Mouse (Mus musculus) liver, embryonic 13.5 days (tissue): ENCODE data around the gene Dennd4a. TPM values are rescaled to one million over a fixed set of nuclear protein-coding genes. Genes with fewer than 3 reads are reported as not detected.

ENCODE experiments used
- ATAC-seq: fragments of 200-750 bp; cut with Nextera tagmentation; 2 replicates; pipeline ENCODE4 v1.8.0; 2017; ENCODE audit warnings: low read depth, mild to moderate bottlenecking, moderate number of reproducible peaks, moderate library complexity
- DNase-seq: peaks from one replicate; pipeline ENCODE4 v3.0.0; 2022
- H3K27ac ChIP-seq: fragments of 300-500 bp; sonication (generic); 2 replicates; pipeline ENCODE4 v1.5.1; 2015; ENCODE audit warnings: moderate library complexity, mild to moderate bottlenecking, inconsistent platforms
- H3K27me3 ChIP-seq: fragments of 300-500 bp; sonication (generic); 2 replicates; pipeline ENCODE4 v1.6.1; 2015; ENCODE audit warnings: mild to moderate bottlenecking, inconsistent platforms
- H3K36me3 ChIP-seq: fragments of 300-500 bp; sonication (generic); 2 replicates; pipeline ENCODE4 v1.6.1; 2015; ENCODE audit warnings: mild to moderate bottlenecking, inconsistent platforms
- H3K4me1 ChIP-seq: fragments of 300-500 bp; sonication (generic); replicated peaks from 2 replicates; pipeline ENCODE4 v1.6.1; 2015; ENCODE audit warnings: inconsistent platforms
- H3K4me2 ChIP-seq: fragments of 300-500 bp; sonication (generic); 2 replicates; pipeline ENCODE4 v1.6.1; 2015; ENCODE audit warnings: inconsistent platforms, mild to moderate bottlenecking, moderate library complexity
- H3K4me3 ChIP-seq: fragments of 300-500 bp; sonication (generic); replicated peaks from 2 replicates; pipeline ENCODE4 v1.5.1; 2015; ENCODE audit warnings: mild to moderate bottlenecking, inconsistent platforms
- H3K9ac ChIP-seq: fragments of 300-500 bp; sonication (generic); 2 replicates; pipeline ENCODE4 v1.6.1; 2015; ENCODE audit warnings: mild to moderate bottlenecking, inconsistent platforms
- H3K9me3 ChIP-seq: fragments of 300-500 bp; sonication (generic); replicated peaks from 2 replicates; pipeline ENCODE4 v1.6.1; 2016; ENCODE audit warnings: inconsistent platforms
- WGBS: fragments of 180-500 bp; shearing (Covaris S2); methylation state at CpG from one replicate; pipeline ENCODE4 v1.1.7; 2015; ENCODE audit not compliant: insufficient replicate concordance; 5-methylcytosine and 5-hydroxymethylcytosine counted together
- polyA plus RNA-seq: library from polyadenylated mRNA; unstranded; fragments of >200 nt; fragmentation: Nextera tagmentation; extraction: Ambion mirVana; gene quantifications from 2 replicates; pipeline ENCODE4 v1.2.1, GENCODE M21; 2015

Dennd4a gene
- polyA plus RNA-seq, 1 experiment from 2014 or later: 24.1 TPM

DNA sequence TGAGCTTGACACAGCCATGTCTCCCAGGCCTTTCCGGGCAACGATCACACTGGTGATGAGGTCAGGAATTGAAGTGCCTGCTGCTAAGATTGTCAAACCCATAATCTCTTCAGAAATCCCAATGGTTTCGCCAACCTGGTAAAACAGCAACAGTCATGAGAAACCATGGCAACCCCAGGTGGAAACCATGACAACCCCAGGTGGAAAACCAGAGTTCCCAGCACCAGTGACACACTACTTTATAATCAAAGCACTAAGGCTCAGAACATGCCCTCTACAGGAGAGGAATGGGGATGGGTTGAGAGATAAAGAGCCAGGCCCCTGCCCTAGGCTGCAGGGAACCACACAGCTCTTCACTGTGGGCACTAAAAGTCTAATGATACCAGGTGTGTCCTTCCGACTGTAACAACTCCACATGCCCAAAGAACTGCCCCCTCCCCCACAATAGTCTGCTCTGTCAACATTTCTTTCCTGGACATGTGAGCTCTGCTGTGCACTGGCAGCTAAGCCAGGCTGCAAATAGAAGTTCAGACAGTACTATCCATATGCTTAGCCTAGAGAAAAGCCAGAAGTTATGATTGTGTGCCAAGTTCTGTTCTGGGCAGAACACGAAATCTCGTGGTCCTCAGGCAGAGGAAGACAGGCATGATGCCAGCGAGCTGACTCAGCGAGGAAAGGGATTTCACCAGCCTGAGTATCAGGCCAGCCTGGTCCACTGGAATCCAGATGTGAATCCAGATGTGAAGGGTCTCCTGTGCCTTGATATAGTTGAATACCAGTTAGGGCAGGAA is 115.3 kb downstream of the Dennd4a start:
- Histone ChIP-seq H3K27ac (no peak overlapping the region), H3K36me3 (peaks cover 22% of the 10 kb centered on the region), H3K9me3 (no peaks in the 10 kb centered on the region), H3K27me3 (no peaks in the 10 kb centered on the region), H3K4me3 (no peak overlapping the region), H3K4me2 (no peak overlapping the region), H3K4me1 (peaks cover 17% of the 10 kb centered on the region), H3K9ac (no peak overlapping the region)
- DNase-seq (no peak), ATAC-seq (peak; percentile 32)
- 70% methylated on average over 8 of the region's 8 CpGs for WGBS

DNA sequence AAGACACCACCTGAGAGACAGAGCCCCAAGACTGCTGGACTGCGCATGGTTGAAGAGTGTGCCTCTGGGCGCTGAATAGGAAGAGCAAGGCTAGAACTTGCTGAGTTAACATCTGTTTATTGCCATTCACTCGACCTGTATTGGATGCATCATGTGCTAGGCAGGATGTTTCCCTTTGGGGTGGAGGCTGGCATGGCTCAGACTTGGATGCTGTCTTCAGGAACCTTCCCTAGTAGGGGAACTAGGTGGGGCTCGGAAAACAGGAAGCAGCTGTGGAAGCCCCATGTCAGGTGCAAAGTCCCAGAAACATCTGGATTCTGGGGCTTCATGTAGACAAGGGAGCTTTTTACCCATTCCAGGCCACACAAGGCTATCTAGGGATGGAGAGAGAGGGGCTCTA is 119.1 kb downstream of the Dennd4a start:
- no peak overlapping the region for H3K9ac ChIP-seq
- DNase-seq: no peak
- H3K9me3 ChIP-seq: no peaks in the 10 kb centered on the region
- ATAC-seq: no peak
- no peaks in the 10 kb centered on the region for H3K27me3 ChIP-seq
- no peak overlapping the region for H3K27ac ChIP-seq
- WGBS: 61% methylated on average over 4 of the region's 4 CpGs
- no peaks in the 10 kb centered on the region for H3K36me3 ChIP-seq
- H3K4me1 ChIP-seq: peaks cover 56% of the 10 kb centered on the region
- no peak overlapping the region for H3K4me3 ChIP-seq
- H3K4me2 ChIP-seq: no peak overlapping the region

DNA sequence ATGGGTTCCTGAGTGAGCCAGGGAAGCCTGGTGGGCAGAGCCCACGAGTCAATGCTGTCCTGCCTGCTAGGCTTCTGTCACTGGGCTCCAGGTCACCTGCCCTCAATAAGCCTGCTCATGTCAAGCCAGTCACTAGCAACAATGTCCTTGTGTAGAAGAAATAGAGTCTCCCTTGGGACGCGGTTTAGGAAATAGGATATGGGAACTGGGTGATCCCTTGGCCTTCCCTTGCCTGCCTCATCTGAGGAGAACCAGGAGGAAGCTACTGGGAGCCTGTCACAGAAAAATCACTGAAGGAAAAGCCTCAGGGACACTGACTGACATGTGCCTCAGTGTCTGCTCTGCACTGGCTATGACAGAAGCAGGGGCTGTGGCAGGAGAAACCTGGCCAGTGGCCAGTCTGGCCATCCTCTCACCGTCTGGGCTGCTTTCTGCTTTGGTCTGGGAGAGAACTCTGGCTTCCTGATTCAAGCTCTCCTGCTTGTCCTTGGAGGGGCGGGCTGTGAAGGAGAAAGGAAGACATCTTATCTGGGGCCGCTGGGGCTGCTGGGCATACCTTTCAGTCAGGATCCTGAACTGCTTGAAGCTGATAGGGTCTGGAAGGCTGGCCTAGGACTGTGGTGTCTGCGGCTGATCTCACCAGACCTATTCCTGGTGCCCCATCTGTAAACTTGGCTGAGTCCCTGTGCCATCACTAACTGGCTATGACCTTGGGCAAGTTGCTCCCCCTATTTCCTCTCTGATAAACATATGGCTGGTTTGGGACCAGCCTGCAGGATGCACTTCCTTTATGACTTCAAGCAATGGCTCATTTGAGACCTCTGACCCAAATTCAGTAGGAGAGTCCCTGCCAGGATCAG is 120.8 kb downstream of the Dennd4a start:
- DNase-seq (peak; percentile 59), ATAC-seq (peak; percentile 68)
- peak overlapping the region; percentile 32 for H3K4me2 ChIP-seq
- no peaks in the 10 kb centered on the region for H3K27me3 ChIP-seq
- H3K9me3 ChIP-seq: no peaks in the 10 kb centered on the region
- H3K4me1 ChIP-seq: peaks cover 60% of the 10 kb centered on the region
- H3K4me3 ChIP-seq: no peak overlapping the region
- peak overlapping the region; percentile 50; the same call in 1 of the 2 replicates for H3K27ac ChIP-seq
- 0 out of 2 replicates have a peak overlapping the region, but pooled peaks have one; percentile 26 for H3K9ac ChIP-seq
- WGBS: 32% methylated on average over 7 of the region's 7 CpGs
- no peaks in the 10 kb centered on the region for H3K36me3 ChIP-seq

DNA sequence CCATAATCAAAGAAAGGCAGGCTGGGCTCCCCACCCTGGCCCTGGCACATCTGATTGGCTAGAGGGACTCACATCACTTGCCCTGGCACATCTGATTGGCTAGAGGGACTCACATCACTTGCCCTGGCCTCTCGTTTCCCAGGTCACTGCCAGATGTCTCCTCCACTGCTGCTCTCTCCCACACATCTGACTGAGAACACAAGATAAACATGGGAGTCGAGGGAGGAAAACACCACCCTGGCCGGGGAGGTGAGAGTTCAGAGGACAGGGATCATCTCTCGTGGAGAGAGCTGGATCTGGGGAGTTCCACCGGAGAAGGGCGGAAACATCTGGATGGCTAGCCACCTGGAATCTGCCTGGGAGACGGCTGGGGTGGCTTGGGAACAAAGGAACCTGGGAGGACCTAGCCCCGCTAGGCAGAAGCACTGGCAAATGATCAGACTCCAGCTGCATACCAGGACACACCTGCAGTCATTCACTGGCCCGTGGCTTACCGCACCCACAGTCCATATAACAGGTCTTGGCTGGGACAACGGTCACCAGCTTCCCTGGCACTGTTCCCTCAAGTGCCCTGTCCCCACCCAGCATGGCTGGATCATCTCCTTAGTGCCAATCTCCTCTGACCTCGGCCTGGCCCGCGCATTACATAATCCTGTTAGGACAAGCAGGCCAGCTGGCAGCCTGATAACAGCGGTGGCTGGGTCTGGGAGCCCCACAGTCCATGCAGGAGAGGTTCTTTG is 123.0 kb downstream of the Dennd4a start:
- H3K4me3 ChIP-seq: peak overlapping the region; percentile 18; the same call in 1 of the 2 replicates
- H3K27ac ChIP-seq: peak overlapping the region; percentile 84
- 41% methylated on average over 15 of the region's 15 CpGs for WGBS
- H3K9ac ChIP-seq: peak overlapping the region; percentile 40
- H3K36me3 ChIP-seq: no peaks in the 10 kb centered on the region
- H3K4me2 ChIP-seq: peak overlapping the region; percentile 48
- DNase-seq (peak; percentile 74), ATAC-seq (peak; percentile 83)
- H3K27me3 ChIP-seq: no peaks in the 10 kb centered on the region
- H3K9me3 ChIP-seq: no peaks in the 10 kb centered on the region
- H3K4me1 ChIP-seq: peaks cover 77% of the 10 kb centered on the region

DNA sequence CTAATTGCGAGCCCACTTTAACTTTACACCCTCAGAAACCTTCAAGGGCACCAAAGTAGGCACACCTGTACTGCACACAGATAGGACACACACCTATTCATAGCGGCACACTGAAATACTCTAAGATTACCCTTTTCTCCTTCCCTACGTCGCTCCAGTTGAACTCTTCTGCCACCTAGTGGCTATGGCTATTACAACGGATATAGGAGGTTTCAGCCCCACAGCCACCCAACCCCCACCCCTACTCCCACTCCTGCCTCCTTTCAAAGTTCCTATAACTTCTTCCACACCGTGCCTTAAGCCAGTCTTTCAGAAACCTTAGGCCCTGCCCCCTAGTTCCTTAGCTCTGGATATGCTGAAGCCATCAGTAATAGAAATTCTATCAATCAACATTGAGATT is 125.4 kb downstream of the Dennd4a start:
- peak; percentile 55 for DNase-seq
- no peak overlapping the region for H3K27ac ChIP-seq
- H3K4me2 ChIP-seq: peak overlapping the region; percentile 39
- no peaks in the 10 kb centered on the region for H3K9me3 ChIP-seq
- no peaks in the 10 kb centered on the region for H3K36me3 ChIP-seq
- 3% methylated on average over 6 of the region's 6 CpGs for WGBS
- peaks cover 84% of the 10 kb centered on the region for H3K4me1 ChIP-seq
- no peaks in the 10 kb centered on the region for H3K27me3 ChIP-seq
- ATAC-seq: no peak
- no peak overlapping the region for H3K9ac ChIP-seq
- no peak overlapping the region for H3K4me3 ChIP-seq

DNA sequence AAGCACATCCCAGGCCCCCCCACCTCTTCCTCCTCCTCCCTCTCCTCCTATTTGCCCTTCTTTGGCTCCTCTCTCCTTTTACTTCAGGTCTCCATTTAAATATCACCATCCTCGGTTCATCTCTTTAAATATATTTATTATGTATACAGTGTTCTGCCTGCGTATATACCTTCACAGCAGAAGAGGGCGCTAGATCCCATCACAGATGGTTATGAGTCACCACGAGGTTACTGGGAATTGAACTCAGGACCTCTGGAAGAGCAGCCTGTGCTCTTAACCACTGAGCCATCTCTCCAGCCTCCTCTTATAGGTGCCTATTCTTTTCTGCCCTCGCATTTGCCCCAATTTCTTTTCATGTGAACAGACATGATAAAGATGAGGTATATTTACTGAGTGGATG is 126.4 kb downstream of the Dennd4a start:
- no peak overlapping the region for H3K27ac ChIP-seq

DNA sequence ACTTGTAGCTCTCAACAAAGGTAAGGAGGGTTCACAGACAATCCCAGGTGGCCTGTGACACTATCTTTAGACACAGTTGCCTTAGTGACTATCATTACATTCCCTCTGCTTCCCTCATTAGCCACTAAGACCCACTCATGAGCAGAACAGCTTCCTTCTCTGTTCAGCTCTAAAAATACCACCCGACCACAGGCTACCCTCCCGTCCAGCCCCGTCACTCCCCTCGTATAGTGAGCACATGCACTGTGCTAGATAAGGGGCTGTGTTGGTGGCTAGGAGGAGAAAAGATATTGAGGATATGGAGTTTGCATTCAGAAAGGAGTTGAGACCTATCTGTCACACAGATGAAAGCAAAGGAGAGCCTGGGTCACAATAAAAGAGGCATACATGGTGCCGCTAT is 127.4 kb downstream of the Dennd4a start:
- Histone ChIP-seq H3K4me2 (peak overlapping the region; percentile 63), H3K27me3 (peaks cover 10% of the 10 kb centered on the region; the same call in 1 of the 2 replicates), H3K9me3 (no peaks in the 10 kb centered on the region), H3K36me3 (no peaks in the 10 kb centered on the region), H3K4me3 (peak overlapping the region; percentile 27), H3K9ac (peak overlapping the region; percentile 64), H3K27ac (peak overlapping the region; percentile 78), H3K4me1 (peaks cover 67% of the 10 kb centered on the region)
- 9% methylated on average over 5 of the region's 5 CpGs for WGBS
- ATAC-seq (peak; percentile 65), DNase-seq (peak; percentile 56)

More for the DNA sequence above, 126.4 kb downstream of the Dennd4a start:
- no peaks in the 10 kb centered on the region for H3K9me3 ChIP-seq
- H3K4me2 ChIP-seq: no peak overlapping the region
- ATAC-seq (no peak), DNase-seq (no peak)
- peaks cover 77% of the 10 kb centered on the region for H3K4me1 ChIP-seq
- H3K27me3 ChIP-seq: peaks cover 4% of the 10 kb centered on the region; the same call in 1 of the 2 replicates
- H3K9ac ChIP-seq: no peak overlapping the region
- WGBS: 54% methylated on average over 5 of the region's 5 CpGs
- H3K4me3 ChIP-seq: no peak overlapping the region
- H3K36me3 ChIP-seq: no peaks in the 10 kb centered on the region

DNA sequence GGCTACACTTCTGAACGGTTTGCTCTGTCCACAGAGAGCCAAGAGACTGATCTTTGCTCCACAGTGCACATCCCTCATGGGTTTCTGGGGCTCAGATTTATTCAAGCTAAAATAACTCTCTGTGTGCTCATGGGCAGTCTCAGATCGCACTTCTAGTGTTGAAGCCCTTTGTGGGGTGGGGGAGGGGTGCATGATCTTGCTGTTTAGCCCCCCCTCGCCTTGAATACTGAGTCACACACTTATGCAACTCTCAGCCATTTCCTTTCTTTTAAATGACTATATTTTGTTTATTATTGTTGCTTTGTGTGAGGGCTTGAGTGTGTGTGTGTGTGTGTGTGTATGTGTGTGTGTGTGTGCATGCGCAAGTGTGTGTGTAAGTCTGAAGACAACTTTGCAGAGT is 128.1 kb downstream of the Dennd4a start:
- Histone ChIP-seq H3K4me3 (peak overlapping the region; percentile 27), H3K9ac (peak overlapping the region; percentile 64), H3K9me3 (no peaks in the 10 kb centered on the region), H3K4me1 (peaks cover 59% of the 10 kb centered on the region), H3K4me2 (peak overlapping the region; percentile 63), H3K27me3 (peaks cover 15% of the 10 kb centered on the region), H3K27ac (peak overlapping the region; percentile 78), H3K36me3 (no peaks in the 10 kb centered on the region)
- no peak for DNase-seq
- 29% methylated on average over 4 of the region's 4 CpGs for whole genome bisulfite sequencing
- ATAC-seq: no peak

DNA sequence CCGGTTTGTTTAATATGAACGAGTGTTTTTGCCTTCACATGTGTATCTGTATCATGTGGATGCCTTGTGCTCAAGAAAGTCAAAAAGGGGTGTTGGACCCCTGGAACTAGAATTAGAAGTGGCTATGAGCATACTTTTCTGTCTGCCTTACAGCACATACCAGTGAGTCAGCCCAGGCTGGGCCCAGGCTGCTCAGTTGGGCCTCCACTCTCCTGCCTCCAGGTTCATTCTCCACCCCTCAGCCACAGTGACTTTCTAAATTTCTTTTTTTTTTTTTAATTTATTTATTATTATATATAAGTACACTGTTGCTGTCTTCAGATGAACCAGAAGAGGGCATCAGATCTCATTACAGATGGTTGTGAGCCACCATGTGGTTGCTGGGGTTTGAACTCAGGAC is 128.7 kb downstream of the Dennd4a start:
- DNase-seq: no peak
- ATAC-seq: no peak
- H3K27me3 ChIP-seq: peaks cover 20% of the 10 kb centered on the region
- peaks cover 56% of the 10 kb centered on the region for H3K4me1 ChIP-seq
- no peak overlapping the region for H3K9ac ChIP-seq
- no peaks in the 10 kb centered on the region for H3K36me3 ChIP-seq
- no peaks in the 10 kb centered on the region for H3K9me3 ChIP-seq
- WGBS: 59% methylated on average over 2 of the region's 2 CpGs
- no peak overlapping the region for H3K27ac ChIP-seq
- no peak overlapping the region for H3K4me2 ChIP-seq
- no peak overlapping the region for H3K4me3 ChIP-seq

DNA sequence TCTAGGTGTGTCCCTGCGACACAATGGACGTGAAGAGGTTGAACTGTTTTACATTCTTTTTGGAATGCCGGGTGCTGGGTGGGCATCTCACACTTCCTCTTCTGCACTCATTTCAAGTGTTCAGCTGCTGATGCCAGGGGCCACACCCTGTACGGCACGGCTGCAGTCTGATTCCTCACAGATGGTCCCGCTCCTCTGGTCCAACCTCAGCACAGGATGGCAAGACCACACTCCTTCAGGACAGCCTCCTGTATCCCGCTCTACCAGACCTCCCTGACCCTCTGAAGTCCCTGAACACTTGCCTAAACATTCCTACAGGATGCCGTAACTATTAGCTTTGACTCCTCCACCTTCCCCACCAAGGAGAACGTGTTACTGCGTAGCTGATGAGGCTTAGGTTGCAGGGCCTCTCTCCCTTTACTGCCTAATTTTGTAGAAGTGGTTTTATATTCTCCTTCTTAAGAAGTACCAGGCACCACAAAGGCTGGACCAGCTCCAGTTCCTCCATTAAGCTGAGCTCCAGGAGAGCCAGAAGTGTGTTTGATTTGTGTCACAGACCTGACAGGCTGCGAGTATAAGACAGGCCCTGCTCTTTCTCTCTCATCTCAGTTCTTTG is 129.7 kb downstream of the Dennd4a start:
- no peak for DNase-seq
- H3K4me3 ChIP-seq: no peak overlapping the region
- H3K9ac ChIP-seq: no peak overlapping the region
- WGBS: 73% methylated on average over 11 of the region's 11 CpGs
- H3K27ac ChIP-seq: no peak overlapping the region
- H3K27me3 ChIP-seq: peaks cover 28% of the 10 kb centered on the region
- H3K4me2 ChIP-seq: no peak overlapping the region
- no peak for ATAC-seq
- H3K36me3 ChIP-seq: no peaks in the 10 kb centered on the region
- H3K4me1 ChIP-seq: peaks cover 49% of the 10 kb centered on the region
- H3K9me3 ChIP-seq: no peaks in the 10 kb centered on the region
